Mouse (Mus musculus) layer of hippocampus, adult 8-10 months (tissue): ENCODE measurements around the gene Usp39. TPM values are rescaled to one million over a fixed set of nuclear protein-coding genes. Genes with fewer than 3 reads are reported as not detected.

ENCODE experiments used
- DNase-seq, 2 experiments: peaks; one replicate each; pipeline ENCODE4 v3.0.0; 2022; ENCODE audit warnings: low spot score in 2 of 2
- total RNA-seq, 4 experiments: library from RNA; stranded (reverse); gene quantifications; 2 replicates each; pipeline ENCODE4 v1.2.4; 2022

The Usp39 gene
- total RNA-seq, 4 experiments from 2014 or later: 31.3 to 34.3 (median 32.4) TPM

DNA sequence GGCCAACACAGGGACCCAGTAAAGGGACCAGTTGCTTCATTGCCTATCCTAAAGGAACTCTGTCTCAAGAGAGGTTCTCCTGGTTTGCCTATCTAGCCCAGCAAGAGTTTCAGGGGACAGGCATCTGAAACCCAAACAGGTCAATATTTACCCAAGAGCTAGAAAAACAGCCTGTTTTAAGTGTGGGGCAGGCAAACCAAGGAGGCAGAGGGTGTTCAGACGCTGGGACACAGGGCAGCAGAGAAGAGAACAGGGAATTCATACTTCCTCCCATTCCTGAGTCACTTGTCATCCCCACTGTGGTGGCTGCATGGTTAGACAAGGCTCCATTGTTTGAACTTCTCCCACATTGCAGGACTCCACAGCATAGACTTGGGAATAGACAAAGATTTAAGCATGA is 26.6 kb upstream of the Usp39 start:
- DNase-seq: no peak

DNA sequence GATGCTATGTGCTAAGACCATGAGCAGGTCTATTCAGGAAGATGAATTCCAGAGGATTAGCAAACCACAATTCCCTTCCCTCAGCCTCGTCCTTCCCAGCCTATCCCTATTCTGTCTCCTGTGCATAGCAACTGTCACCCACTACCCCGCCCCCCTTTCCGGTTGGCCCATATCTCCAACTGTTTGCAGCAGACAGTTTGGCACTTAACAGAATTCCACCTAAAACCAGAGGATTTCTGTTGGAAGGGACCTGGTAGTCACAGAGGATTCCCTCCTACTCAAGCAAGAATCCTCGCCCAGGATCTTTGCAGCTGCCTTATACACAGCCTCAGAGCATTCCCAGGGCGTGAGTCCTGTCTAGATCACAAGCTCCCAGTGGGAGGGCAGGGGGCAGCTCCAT is 26.2 kb upstream of the Usp39 start:
- DNase-seq: no peak

DNA sequence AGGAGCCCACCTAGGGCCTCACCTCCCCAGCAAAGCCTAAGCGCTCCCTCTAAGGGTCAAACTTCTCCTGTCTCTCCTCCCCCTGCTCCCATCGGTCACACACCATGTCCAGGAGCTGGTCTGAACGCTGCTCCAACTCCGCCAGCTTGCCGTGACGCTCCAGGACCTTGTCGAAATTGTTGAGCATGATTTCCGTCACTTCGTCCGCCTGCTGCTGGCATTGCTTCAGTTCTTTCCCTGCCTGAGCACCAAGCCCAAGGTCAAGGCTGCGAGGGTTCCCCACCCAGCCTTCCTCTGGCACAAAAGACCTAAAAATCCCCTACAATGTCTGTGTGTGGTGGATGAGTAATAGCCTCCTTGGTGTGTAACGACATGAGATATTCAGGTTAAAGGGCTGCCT is 25.1 kb upstream of the Usp39 start:
- DNase-seq: no peak

DNA sequence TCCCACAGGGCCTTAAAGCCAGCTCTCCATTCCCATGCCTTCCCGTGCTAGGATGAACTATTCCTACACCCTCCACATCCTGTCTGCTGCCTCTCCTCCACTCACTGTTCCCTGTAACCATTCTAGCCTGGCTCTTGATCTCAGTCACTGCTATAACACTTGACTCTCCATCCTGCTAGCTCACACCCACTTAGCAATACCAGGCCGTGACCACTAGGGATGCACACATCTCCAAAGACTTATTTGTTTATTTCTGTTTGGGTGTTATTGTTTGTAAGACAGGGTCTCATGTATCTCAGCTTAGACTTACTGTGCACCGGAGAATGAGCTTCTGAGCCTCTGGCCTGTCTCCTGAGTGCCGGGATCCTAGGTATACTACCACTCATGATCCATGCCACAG is 24.6 kb upstream of the Usp39 start:
- DNase-seq: no peak

DNA sequence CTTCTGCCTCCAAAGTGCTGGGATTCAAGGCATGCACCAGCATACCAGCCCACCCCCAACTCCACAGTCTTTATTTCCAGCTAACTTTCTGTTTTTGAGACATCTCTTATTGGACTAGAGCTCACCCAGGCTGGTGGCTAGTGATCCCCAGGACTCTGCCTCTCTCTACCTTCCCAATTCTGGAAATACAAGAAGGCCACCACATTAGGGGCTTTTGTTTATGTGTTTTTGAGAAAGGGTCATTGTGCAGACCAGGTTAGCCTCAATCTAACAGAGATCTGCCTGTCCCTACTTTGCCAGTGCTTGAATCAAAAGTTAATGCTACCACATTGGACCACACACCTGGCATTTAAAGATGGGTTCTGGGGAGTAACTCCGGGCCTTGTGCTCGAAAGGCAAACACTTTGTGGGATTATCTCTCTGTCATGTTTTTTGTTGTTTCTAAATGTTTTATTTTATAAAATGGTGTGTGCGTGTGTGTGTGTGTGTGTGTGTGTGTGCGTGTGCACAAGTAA is 22.5 kb upstream of the Usp39 start:
- DNase-seq: no peak

DNA sequence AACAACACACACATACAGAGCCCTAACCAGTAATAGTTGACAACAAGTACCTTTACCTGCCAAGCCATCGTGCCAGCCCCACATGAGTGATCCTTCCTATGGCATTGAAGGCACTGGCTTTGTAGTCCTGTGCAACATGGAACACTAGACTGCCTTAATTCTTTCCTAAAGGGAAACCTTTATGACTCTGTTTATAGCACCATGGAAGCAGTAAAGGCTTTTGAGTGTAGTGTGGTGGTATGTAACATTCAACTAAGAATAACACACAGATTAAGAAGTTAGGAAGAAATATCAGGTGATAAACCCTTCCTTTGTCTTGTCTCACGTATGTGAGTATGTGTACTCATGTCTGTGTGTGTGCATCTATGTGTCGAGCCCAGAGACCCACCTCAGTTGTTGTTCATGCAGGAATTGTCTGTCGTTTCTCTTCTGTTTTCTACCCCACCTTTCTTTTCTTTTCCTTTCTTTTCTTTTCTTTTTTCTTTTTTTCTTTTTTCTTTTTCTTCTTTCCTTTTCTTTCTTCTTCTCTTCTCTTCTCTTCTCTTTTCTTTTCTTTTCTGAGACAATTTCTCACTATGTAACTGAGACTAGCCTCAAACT is 22.0 kb upstream of the Usp39 start, which contains the start of gene Rnf181:
TSS of gene Rnf181 (minus strand) at position 113 of the 600 bp plus-strand sequence.
- DNase-seq: no peak

DNA sequence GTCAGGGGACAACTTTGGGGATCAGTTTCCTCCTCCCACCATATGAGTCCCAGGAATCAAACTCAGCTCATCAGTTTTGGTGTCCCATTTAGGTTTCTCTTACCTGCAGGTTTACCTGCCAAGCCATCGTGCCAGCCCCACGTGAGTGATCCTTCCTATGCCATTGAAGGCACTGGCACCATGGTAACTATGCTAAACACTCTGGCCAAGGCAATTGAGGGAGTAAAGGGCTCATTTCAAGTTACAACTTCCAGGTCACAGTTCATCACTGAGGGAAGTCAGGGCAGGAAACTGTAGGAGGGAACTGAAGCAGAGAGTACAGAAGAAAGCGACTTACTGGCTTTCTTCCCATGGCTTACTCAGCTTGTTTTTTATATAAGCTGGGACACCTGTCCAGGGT is 21.3 kb upstream of the Usp39 start:
- no peak for DNase-seq

DNA sequence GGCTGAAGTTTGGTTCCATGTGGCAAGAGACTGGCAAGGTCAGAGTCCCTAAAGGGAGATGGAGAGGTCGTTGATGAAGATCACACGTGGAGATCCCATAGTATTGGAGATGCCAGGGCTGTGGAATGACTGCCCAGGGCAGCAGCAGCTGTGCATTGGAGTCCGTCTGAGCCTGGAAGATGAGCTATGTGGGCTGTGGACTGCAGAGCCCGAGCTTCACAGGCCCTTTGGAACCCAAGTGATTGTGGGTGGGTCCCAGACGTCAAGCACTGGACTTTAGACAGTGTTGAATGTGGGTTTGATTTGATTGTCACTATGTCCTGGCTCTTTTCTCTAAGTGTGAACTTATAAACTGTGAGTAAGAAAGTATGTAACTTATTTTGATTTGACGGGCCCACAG is 20.0 kb upstream of the Usp39 start:
- no peak for DNase-seq

DNA sequence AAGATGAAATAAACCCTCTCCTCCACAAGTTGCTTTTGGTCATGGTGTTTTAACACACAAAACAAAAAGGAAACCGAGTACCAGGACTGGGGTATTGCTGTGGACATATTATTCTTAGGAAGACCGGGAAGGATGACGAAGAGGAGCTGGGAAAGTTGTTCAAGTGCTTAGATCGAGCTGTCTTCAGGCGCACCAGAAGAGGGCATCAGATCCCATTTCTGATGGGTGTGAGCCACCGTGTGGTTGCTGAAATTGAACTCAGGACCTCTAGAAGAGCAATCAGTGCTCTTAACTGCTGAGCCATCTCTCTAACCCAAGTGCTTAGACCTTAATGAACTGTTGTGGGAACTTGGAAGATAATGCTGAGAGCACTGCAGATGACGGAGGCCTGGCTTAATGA is 19.0 kb upstream of the Usp39 start:
- no peak for DNase-seq

DNA sequence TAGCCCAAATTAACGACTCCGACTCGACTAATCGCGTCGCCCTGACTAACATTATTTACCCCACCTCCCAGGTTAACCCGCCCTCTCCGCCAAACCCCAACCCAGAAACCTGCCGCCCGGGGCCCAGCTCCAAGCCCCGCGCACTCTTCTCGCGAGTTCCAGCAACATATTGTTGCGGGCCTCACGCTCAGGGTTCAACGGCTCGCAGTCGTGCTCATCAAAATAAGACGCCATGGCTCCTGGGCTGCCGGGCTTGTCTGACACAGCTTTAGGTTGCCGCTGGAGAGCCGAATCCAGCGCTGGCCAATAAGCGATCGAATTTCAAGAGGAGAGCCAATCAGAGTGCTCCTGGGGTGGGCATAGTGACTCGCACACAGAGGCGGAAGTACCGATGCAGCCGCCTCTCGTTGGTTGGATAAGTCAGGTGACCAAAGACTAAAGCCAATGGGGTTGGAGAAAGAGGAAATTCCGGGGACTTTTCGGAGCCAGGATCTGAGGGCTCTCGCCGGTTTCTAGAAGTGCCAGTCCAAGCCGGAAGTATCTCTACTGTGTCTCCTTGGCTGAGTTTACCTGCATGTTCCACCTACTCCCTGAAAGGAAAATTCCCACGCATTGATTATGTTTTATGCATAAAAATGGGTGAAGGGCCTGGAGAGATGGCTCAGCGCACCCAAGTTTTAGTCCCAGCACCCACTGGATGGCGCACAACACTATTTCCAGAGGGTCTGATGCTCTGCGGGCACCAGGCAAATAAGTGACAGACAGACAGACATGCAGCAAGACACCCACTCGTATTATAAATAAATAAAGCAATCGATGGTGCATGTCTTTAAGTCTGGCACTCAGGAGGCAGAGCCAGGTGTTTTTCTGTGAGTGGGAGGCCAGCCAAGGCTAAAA is 17.4 kb upstream of the Usp39 start:
- DNase-seq: peak; percentile 97 to 98

DNA sequence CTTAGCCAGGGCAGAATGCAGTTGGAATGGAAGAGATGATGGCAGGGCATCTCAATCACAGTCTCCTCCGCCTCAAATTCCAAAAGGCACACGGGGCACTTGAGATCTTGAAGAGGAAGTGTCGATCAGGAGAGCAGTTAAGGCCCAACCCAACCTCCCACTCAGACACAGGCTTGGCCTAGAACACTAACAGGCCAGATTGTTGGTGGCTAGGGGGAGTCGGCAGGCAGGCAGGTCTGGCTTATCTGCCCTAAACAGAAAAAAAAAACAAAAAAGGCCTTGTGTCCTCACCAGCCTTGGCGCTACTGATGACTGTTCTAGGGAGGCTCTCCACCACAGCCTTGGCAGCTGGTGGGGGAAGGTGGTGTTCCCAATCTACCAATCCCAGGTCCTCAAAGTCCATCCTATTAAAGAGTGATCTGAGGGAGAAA is 16.2 kb upstream of the Usp39 start:
- DNase-seq: no peak

DNA sequence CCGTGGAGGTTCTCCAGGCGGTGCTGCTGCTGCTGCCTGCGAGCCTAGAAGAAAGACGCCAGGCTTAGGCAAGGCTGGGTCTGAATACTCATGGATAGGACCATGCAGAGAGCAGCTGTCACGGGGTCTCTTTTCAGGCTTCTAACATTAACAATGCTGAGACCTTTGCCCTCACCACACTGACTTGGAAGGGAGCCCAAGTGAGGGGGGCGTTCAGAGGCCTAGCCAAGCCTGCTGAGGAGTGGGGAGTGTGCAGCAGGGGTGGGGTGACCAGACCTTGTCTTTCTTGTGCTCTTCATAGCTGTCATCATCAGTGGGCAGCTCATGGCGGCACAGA is 15.6 kb upstream of the Usp39 start:
- no peak for DNase-seq

DNA sequence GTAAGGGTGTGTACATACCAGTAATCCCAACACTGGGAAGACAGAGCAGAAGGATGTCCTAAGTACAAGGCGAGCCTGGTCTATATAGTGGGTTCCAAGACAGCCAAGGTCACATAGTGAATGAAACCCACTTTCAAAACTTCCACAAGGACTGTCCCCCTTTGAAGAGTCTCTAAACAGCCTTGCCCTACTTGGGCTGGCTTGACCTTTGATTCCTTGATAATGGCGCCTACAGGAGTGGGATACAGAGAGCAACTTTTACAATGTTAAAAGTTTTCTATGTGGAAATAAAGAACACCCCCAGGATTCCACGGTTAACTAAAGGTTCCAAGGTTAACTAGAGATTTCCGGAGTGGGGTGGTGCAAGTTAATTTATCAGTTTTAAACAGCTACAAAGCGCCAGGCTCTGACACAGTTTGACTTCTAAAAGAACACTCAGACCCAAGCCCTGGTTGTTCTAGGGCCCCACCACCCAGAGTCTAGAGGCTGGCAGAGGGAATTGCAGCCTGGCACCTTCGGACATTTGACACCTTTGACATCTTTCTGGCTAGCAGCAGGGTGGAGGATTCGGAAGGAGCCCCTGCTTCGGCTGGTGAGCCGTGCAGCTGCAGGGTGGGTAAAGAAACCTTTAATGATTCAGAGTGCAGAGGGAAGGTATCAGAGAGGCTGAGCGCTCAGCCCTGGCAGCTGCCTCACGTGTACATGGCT is 15.1 kb upstream of the Usp39 start:
- no peak for DNase-seq

DNA sequence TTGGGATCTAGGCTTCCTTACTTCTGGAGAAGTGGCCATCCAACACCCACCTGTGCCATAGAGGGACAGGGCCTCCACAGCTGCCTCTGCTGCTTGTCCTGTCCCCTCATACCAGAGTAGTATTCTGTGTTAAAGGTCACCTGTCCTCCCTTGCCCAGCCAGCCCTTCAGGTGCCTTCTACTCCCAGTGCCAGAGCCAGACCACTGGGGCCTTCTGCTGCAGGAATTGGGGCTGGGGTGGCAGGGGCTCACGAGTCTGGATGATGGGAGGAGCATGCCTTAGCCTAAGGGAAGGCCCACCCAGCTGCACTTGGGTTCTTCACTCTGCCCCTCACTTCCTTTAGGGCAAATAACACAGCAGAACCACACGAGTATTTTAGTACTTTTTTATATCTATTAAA is 14.4 kb upstream of the Usp39 start:
- no peak for DNase-seq

DNA sequence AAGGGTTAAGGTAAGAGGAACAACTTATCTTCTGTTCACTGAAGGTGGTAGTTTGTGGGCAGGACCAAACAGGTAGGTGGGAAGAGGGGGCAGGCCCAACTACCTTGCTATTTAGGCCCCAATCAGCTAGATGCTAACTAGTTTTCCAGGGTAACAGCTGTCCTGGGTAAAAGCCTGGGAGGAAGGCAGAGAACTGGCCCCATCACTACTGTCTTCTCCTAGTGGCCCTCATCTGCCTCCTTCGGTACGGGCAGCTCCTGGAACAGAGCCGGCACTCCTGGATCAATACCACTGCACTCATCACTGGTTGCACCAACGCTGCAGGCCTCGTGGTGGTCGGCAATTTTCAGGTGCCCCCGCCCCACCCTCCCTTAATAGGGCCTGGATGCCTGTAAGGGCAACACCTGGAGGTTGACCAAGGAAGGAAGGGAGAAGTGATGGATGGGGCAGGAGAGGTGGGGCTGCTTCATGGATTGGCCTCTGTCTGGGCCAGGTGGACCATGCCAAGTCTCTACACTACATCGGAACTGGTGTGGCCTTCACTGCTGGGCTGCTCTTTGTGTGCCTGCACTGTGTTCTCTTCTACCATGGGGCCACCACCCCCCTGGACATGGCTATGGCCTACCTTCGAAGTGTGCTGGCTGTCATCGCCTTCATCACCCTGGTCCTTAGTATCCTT is 13.2 kb upstream of the Usp39 start:
- DNase-seq: no peak

DNA sequence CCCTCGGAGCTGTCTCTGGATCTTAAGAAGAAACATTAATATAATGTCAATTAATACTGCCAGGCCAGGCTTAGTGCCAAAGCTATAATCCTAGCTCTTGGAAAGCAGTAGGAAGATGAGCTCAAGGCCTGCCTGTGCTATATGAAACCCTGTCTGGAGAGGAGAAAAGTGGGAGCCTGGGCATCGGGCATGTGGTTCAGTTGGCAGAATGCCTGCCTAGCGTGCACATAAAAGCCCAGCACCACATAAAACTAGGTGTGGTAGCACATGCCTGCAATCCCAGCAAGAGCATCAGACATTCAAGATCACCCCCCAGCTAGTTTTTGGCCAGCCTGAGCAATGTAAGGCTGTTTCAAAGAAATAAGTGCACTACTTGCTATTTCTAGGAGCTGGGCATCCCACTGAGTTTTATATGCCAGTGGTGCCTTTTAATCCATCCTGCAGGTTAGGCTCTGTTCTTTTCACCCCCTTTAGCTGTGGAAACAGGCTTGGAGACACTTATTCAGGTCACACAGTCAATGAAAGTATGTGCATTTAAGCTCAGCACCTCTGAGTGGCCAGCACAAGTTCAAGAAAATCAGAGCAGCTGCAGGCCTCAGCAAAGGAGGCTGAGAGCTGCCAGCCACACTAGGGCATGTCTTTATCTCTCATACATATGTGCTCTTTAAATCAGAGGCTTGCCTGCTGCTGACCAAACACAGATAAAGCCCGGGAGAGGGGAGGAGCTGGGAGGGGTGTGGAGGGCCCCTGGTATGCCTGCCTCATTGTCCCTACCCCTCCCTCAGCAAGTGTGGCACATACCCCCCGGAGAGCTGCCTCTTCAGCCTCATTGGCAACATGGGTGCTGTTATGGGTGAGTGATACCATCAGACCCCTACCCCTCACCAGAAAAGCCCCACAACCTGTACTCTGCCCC is 12.4 kb upstream of the Usp39 start:
- no peak for DNase-seq

DNA sequence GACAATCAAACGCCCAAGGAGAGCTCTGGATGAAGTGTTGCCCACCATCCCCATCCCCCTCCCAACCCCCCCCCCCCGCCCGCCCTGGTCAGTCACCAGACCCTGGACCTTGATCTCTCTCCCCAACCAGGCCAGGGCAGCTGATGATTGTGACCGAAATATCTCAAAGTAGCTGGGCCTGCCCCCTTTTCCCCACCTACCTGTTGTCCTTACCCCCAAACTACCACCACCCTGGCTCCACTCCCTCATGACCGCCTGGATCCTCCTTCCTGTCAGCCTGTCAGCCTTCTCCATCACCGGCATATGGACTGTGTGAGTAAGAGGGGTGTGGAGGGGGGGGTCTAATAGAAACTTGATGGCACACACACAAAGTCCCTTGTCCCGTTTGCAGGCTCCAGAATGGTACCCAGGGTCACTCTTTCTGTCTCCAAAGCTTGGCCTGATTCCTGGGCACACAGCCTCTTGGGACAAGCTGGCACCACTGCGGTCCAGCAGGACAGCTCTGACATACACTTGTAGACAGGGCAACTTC is 11.1 kb upstream of the Usp39 start:
- no peak for DNase-seq

DNA sequence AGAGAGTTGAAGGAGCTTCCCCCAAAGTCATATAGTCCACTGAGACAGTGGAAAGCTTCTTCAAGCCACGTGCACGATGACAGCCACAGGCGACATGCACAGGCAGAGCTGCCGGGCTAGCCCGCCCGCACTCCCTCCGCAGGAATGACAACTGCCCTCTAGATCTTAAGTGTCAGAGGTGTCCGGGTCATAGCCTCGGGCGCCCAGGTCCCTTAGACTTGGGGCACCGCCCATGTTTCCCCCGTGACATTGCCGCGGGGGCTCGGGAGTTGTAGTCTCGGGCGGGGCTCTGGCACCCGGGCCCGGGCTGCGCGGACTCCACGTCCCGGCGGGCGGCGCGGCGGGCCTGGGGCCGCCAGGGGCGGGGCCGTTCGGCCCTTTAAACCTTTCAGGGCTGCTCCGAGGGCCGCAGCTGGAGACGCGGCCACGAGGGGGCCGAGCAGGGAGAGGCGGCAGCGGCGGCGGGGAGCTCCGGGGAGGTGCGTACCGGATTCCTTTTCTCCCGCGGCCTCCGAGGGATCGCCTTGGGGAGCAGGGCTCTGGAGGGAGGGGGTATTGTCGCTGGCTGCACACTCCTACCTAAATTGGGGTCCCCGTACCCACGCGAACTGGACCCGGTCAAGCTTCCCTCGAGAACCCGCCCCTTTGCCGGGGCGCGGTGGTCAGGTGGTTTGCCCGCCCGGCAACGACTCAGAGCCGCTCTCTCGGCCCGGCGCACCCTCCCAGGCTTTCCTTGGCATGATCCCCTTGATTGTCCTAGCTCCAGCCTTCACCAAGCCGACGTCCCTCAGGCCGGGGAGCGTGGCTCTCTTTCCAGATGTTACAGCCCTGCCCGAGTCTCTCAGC is 10.3 kb upstream of the Usp39 start, which contains the start of gene Tmem150a:
TSS of gene Tmem150a (plus strand) at position 382 of the 846 bp plus-strand sequence.
- peak; percentile 73 to 74 for DNase-seq

DNA sequence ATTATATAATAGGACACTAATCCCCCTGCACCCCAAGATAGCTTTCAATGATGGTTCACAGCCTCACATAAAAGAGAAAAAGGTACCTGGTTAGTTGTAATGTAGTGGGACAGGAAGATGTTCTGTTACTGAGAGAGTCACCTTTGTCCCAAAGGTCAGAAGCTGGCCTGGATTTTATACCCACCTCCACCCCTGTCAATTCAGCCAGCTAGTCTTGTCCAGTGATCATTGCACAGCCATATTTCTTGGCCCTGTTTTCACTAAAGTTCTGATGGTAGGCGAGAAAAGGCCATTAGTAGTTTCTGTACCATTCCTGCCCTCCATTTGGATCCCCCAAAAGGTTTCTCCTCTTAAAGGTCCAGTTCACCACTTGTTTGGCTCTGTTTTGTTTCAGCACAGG is 9.0 kb upstream of the Usp39 start:
- DNase-seq: no peak
